Mouse (Mus musculus) forebrain, embryonic 16.5 days (tissue): ENCODE data around the gene Gm572. TPM values are rescaled to one million over a fixed set of nuclear protein-coding genes. Genes with fewer than 3 reads are reported as not detected.

ENCODE experiments used
- ATAC-seq: fragments of 200-750 bp; cut with Nextera tagmentation; 2 replicates; pipeline ENCODE4 v1.8.0; 2017; ENCODE audit warnings: mild to moderate bottlenecking, moderate library complexity
- H3K27ac ChIP-seq: fragments of 300-500 bp; sonication (generic); 2 replicates; pipeline ENCODE4 v1.5.1; 2014; ENCODE audit warnings: low read length, control low read depth
- H3K27me3 ChIP-seq: fragments of 300-500 bp; sonication (generic); replicated peaks from 2 replicates; pipeline ENCODE4 v1.6.1; 2014; ENCODE audit warnings: low read length; ENCODE audit not compliant: control insufficient read depth, insufficient read depth
- H3K36me3 ChIP-seq: fragments of 300-500 bp; sonication (generic); 2 replicates; pipeline ENCODE4 v1.6.1; 2014; ENCODE audit not compliant: control insufficient read depth, insufficient read depth
- H3K4me1 ChIP-seq: fragments of 300-500 bp; sonication (generic); replicated peaks from 2 replicates; pipeline ENCODE4 v1.6.1; 2014; ENCODE audit warnings: low read length; ENCODE audit not compliant: control insufficient read depth, insufficient read depth
- H3K4me2 ChIP-seq: fragments of 300-500 bp; sonication (generic); 2 replicates; pipeline ENCODE4 v1.6.1; 2014; ENCODE audit warnings: mild to moderate bottlenecking, low read length, control low read depth
- H3K4me3 ChIP-seq: fragments of 300-500 bp; sonication (generic); replicated peaks from 2 replicates; pipeline ENCODE4 v1.5.1; 2014; ENCODE audit warnings: mild to moderate bottlenecking, low read length, control low read depth
- H3K9ac ChIP-seq: fragments of 300-500 bp; sonication (generic); replicated peaks from 2 replicates; pipeline ENCODE4 v1.6.1; 2014; ENCODE audit warnings: low read depth, low read length, control low read depth
- H3K9me3 ChIP-seq: fragments of 300-500 bp; sonication (generic); 2 replicates; pipeline ENCODE4 v1.6.1; 2016; ENCODE audit warnings: low read length; ENCODE audit not compliant: control insufficient read depth
- WGBS: fragments of 180-500 bp; shearing (Covaris S2); extraction: QIAGEN DNeasy Blood & Tissue Kit; methylation state at CpG from one replicate; pipeline ENCODE4 v1.1.7; 2014; 5-methylcytosine and 5-hydroxymethylcytosine counted together
- polyA plus RNA-seq: library from polyadenylated mRNA; unstranded; fragments of >200 nt; fragmentation: Nextera tagmentation; extraction: Ambion mirVana; gene quantifications from 2 replicates; pipeline ENCODE4 v1.2.1, GENCODE M21; 2015

The Gm572 gene
- polyA plus RNA-seq, 1 experiment from 2014 or later: not detected

- no peaks in the 10 kb centered on the region for H3K36me3 ChIP-seq
- no peak overlapping the region for H3K9ac ChIP-seq
- H3K27me3 ChIP-seq: no peaks in the 10 kb centered on the region
- H3K4me3 ChIP-seq: no peak overlapping the region
- no peak overlapping the region for H3K4me2 ChIP-seq
- 0 out of 2 replicates have a peak, but pooled peaks cover 2% of the 10 kb centered on the region for H3K4me1 ChIP-seq
- WGBS: 86% methylated on average over 18 of the region's 18 CpGs
- no peak overlapping the region for H3K27ac ChIP-seq
- H3K9me3 ChIP-seq: no peaks in the 10 kb centered on the region
- no peak for ATAC-seq
Measured at GRCm38 (mm10) chr4:148654701-148655398, 11.7 kb downstream of the Gm572 start.

- WGBS: 51% methylated on average over 15 of the region's 15 CpGs
- H3K9ac ChIP-seq: no peak overlapping the region
- H3K9me3 ChIP-seq: no peaks in the 10 kb centered on the region
- no peak overlapping the region for H3K4me3 ChIP-seq
- no peaks in the 10 kb centered on the region for H3K4me1 ChIP-seq
- H3K27ac ChIP-seq: no peak overlapping the region
- H3K4me2 ChIP-seq: no peak overlapping the region
- H3K27me3 ChIP-seq: no peaks in the 10 kb centered on the region
- ATAC-seq: no peak
- no peaks in the 10 kb centered on the region for H3K36me3 ChIP-seq
Measured at GRCm38 (mm10) chr4:148656691-148657258, 13.7 kb downstream of the Gm572 start.

GRCm38 (mm10) chr4:148657776-148658175, 14.7 kb downstream of the Gm572 start:
- no peak overlapping the region for H3K9ac ChIP-seq
- H3K4me3 ChIP-seq: no peak overlapping the region
- no peaks in the 10 kb centered on the region for H3K9me3 ChIP-seq
- peaks cover 2% of the 10 kb centered on the region; the same call in 1 of the 2 replicates for H3K4me1 ChIP-seq
- no peak for ATAC-seq
- 92% methylated on average over 13 of the region's 13 CpGs for WGBS
- no peaks in the 10 kb centered on the region for H3K36me3 ChIP-seq
- no peak overlapping the region for H3K27ac ChIP-seq
- no peak overlapping the region for H3K4me2 ChIP-seq
- H3K27me3 ChIP-seq: no peaks in the 10 kb centered on the region

GRCm38 (mm10) chr4:148660174-148660573, 17.1 kb downstream of the Gm572 start:
- Histone ChIP-seq H3K9me3 (no peaks in the 10 kb centered on the region), H3K36me3 (no peaks in the 10 kb centered on the region), H3K27me3 (no peaks in the 10 kb centered on the region), H3K27ac (no peak overlapping the region), H3K4me2 (no peak overlapping the region), H3K4me3 (no peak overlapping the region), H3K4me1 (peaks cover 2% of the 10 kb centered on the region; the same call in 1 of the 2 replicates), H3K9ac (no peak overlapping the region)
- ATAC-seq: no peak
- 73% methylated on average over 3 of the region's 3 CpGs for WGBS

- 40% methylated on average over 21 of the region's 21 CpGs for WGBS
- Histone ChIP-seq H3K4me3 (no peak overlapping the region), H3K4me1 (peaks cover 2% of the 10 kb centered on the region; the same call in 1 of the 2 replicates), H3K4me2 (peak overlapping the region; percentile 30), H3K9me3 (no peaks in the 10 kb centered on the region), H3K9ac (no peak overlapping the region), H3K36me3 (no peaks in the 10 kb centered on the region), H3K27ac (no peak overlapping the region), H3K27me3 (no peaks in the 10 kb centered on the region)
- ATAC-seq: 0 out of 2 replicates have a peak, but pooled peaks have one; percentile 18
Measured at GRCm38 (mm10) chr4:148662168-148662965, 19.2 kb downstream of the Gm572 start.

GRCm38 (mm10) chr4:148663326-148663725, 20.2 kb downstream of the Gm572 start:
- 78% methylated on average over 7 of the region's 7 CpGs for WGBS
- no peaks in the 10 kb centered on the region for H3K36me3 ChIP-seq
- H3K9ac ChIP-seq: no peak overlapping the region
- H3K27me3 ChIP-seq: no peaks in the 10 kb centered on the region
- H3K4me1 ChIP-seq: peaks cover 2% of the 10 kb centered on the region; the same call in 1 of the 2 replicates
- H3K4me2 ChIP-seq: no peak overlapping the region
- H3K27ac ChIP-seq: no peak overlapping the region
- no peaks in the 10 kb centered on the region for H3K9me3 ChIP-seq
- no peak for ATAC-seq
- H3K4me3 ChIP-seq: no peak overlapping the region

- H3K27ac ChIP-seq: no peak overlapping the region
- H3K36me3 ChIP-seq: no peaks in the 10 kb centered on the region
- H3K4me1 ChIP-seq: peaks cover 2% of the 10 kb centered on the region; the same call in 1 of the 2 replicates
- no peak for ATAC-seq
- H3K27me3 ChIP-seq: no peaks in the 10 kb centered on the region
- no peak overlapping the region for H3K9ac ChIP-seq
- no peak overlapping the region for H3K4me3 ChIP-seq
- no peak overlapping the region for H3K4me2 ChIP-seq
- 58% methylated on average over 6 of the region's 6 CpGs for WGBS
- H3K9me3 ChIP-seq: no peaks in the 10 kb centered on the region
Measured at GRCm38 (mm10) chr4:148664021-148664420, 20.9 kb downstream of the Gm572 start.

GRCm38 (mm10) chr4:148667006-148667755, 24.1 kb downstream of the Gm572 start:
- H3K36me3 ChIP-seq: no peaks in the 10 kb centered on the region
- no peak for ATAC-seq
- H3K9ac ChIP-seq: no peak overlapping the region
- H3K9me3 ChIP-seq: no peaks in the 10 kb centered on the region
- no peaks in the 10 kb centered on the region for H3K27me3 ChIP-seq
- H3K4me3 ChIP-seq: no peak overlapping the region
- no peak overlapping the region for H3K4me2 ChIP-seq
- WGBS: 81% methylated on average over 15 of the region's 15 CpGs
- no peaks in the 10 kb centered on the region for H3K4me1 ChIP-seq
- H3K27ac ChIP-seq: no peak overlapping the region
